Mouse (Mus musculus) B cell, adult (primary cell): ENCODE results near the gene Smug1. TPM values are rescaled to one million over a fixed set of nuclear protein-coding genes. Genes with fewer than 3 reads are reported as not detected.

Experiments used
- total RNA-seq: library from RNA; stranded (reverse); gene quantifications from 4 replicates; pipeline ENCODE4 v1.2.4, GENCODE M21; 2023; ENCODE audit not compliant: inconsistent age

Smug1 gene
- total RNA-seq: 5.0 to 10.4 TPM (median 8.6 TPM) in 4 replicates

DNA sequence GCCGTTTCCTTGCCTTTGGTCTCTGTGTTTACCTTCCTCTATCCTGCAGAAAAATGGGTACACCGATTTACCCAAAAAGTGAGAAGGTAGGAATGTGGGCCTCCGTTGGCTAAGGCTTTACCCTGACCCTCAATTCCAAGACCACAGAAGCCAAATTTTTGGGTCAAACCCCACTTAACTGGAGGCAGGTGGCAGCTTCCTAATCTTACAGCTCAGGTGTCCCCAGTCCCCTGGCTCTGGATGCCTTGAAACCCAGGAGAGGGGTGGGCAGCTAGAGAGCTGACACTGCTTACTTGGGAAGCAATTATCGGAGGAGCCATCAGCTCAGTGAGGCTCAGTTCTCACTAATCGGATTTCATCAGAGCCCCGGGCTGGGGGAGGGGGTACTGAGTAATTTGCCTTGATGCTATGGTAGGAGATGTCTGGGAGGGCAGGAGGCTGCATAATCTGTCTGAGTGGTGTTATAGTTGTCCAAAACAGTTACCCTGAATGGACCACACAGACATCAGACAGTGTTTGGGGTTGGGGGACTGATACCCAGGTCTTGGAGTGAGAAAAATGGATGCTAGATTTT, at the start of gene Smug1:
TSS of gene Smug1 (minus strand) at position 51 of the 574 bp plus-strand sequence.

Other genes starting within 250 kb of the Smug1 start
- gene Hoxc13, start 246.0 kb downstream of the Smug1 start, total RNA-seq: not detected in 4 replicates
- not detected in 4 replicates for gene Hoxc12, start 230.3 kb downstream of the Smug1 start, total RNA-seq
- not detected in 4 replicates for gene Hoxc11, start 212.7 kb downstream of the Smug1 start, total RNA-seq
- not detected in 4 replicates for gene Hoxc10, start 200.3 kb downstream of the Smug1 start, total RNA-seq
- not detected in 4 replicates for gene Hoxc5, start 199.6 kb downstream of the Smug1 start, total RNA-seq
- not detected in 4 replicates for gene Hoxc9, start 190.7 kb downstream of the Smug1 start, total RNA-seq
- gene Hoxc8, start 176.5 kb downstream of the Smug1 start, total RNA-seq: not detected in 4 replicates
- not detected in 4 replicates for gene Hoxc6, start 168.8 kb downstream of the Smug1 start, total RNA-seq
- gene Hoxc4, start 148.2 kb downstream of the Smug1 start, total RNA-seq: not detected in 4 replicates
- 32.2 to 37.3 TPM (median 34.5 TPM) in 4 replicates for gene Cbx5, start 72.7 kb upstream of the Smug1 start, total RNA-seq
- gene Hnrnpa1, start 73.3 kb upstream of the Smug1 start, total RNA-seq: 555 to 631 TPM (median 609 TPM) in 4 replicates
- 1.1 to 1.8 TPM (median 1.7 TPM) in 4 replicates for gene Nfe2, start 91.3 kb upstream of the Smug1 start, total RNA-seq
- gene Copz1, start 105.6 kb upstream of the Smug1 start, total RNA-seq: 78.0 to 93.5 TPM (median 87.6 TPM) in 4 replicates
- not detected in 4 replicates for gene Gpr84, start 143.5 kb upstream of the Smug1 start, total RNA-seq
- 14.8 to 23.0 TPM (median 19.6 TPM) in 4 replicates for gene Zfp385a, start 173.0 kb upstream of the Smug1 start, total RNA-seq
- 0.12 to 0.48 TPM (median 0.26 TPM) in 4 replicates for gene Itga5, start 199.7 kb upstream of the Smug1 start, total RNA-seq